In genomic region chr1:39846031-39846550, GRCm38 (mm10) we compare ENCODE assay signal across 21 mouse cellular contexts. TPM values are rescaled to one million over a fixed set of nuclear protein-coding genes. Genes with fewer than 3 reads are reported as not detected.
DNase-seq lines count a peak whose midpoint lies in the region; ATAC-seq and TF ChIP-seq lines count a peak whose summit lies in the region.
"Had no signal": no experiment of that assay in that cellular context is flagged by ENCODE, and none has a peak within 500 bp of the region (broad histone marks: within the 10 kb centered on the region; RNA-seq: fewer than 3 reads in every experiment).

No protein-coding gene starts in this region.

- no peaks in the 10 kb centered on the region for H3K36me3 ChIP-seq in heart, embryonic 11.5 days (ENCODE audit: control insufficient read depth, insufficient read depth, low read length)
- H3K36me3 ChIP-seq in limb, embryonic 14.5 days (ENCODE audit: control insufficient read depth, insufficient read depth, low read length), result no peaks in the 10 kb centered on the region
- no peaks in the 10 kb centered on the region for H3K36me3 ChIP-seq in limb, embryonic 10.5 days
- no peaks in the 10 kb centered on the region for H3K36me3 ChIP-seq in heart, embryonic 15.5 days
- H3K36me3 ChIP-seq: forebrain, embryonic 10.5 days; intestine, embryonic 15.5 days had no signal

- no peak overlapping the region for H3K27ac ChIP-seq in heart, embryonic 11.5 days (ENCODE audit: low read depth, low read length)
- H3K27ac ChIP-seq in limb, embryonic 14.5 days (replicated peaks; ENCODE audit: low read depth, low read length), result no peak overlapping the region
- H3K27ac ChIP-seq in limb, embryonic 10.5 days, result no peak overlapping the region
- peak overlapping the region; percentile 43; the same call in 1 of the 2 replicates for H3K27ac ChIP-seq in heart, embryonic 15.5 days
- H3K27ac ChIP-seq: forebrain, embryonic 10.5 days; hindbrain, embryonic 14.5 days; intestine, embryonic 15.5 days had no signal

- H3K27me3 ChIP-seq in heart, embryonic 11.5 days (ENCODE audit: control insufficient read depth, insufficient read depth, low read length), result no peaks in the 10 kb centered on the region
- no peaks in the 10 kb centered on the region for H3K27me3 ChIP-seq in limb, embryonic 14.5 days (ENCODE audit: control insufficient read depth, insufficient read depth, low read length)
- H3K27me3 ChIP-seq in limb, embryonic 10.5 days (ENCODE audit: low read depth, poor library complexity, severe bottlenecking), result no peaks in the 10 kb centered on the region
- H3K27me3 ChIP-seq in heart, embryonic 15.5 days, result no peaks in the 10 kb centered on the region
- H3K27me3 ChIP-seq: intestine, embryonic 15.5 days had no signal

- 60% methylated on average over 4 of the region's 4 CpGs for WGBS in heart, embryonic 11.5 days (ENCODE audit: insufficient replicate concordance)
- WGBS in limb, embryonic 14.5 days, result 74% methylated on average over 4 of the region's 4 CpGs
- WGBS in limb, embryonic 10.5 days, result 82% methylated on average over 4 of the region's 4 CpGs
- WGBS in heart, embryonic 15.5 days, result 56% methylated on average over 4 of the region's 4 CpGs

- no peaks in the 10 kb centered on the region for H3K9me3 ChIP-seq in heart, embryonic 11.5 days (replicated peaks; ENCODE audit: control insufficient read depth, low read length)
- no peaks in the 10 kb centered on the region for H3K9me3 ChIP-seq in limb, embryonic 14.5 days (ENCODE audit: control insufficient read depth, low read length)
- H3K9me3 ChIP-seq in limb, embryonic 10.5 days (replicated peaks), result no peaks in the 10 kb centered on the region
- H3K9me3 ChIP-seq in heart, embryonic 15.5 days (replicated peaks), result no peaks in the 10 kb centered on the region
- H3K9me3 ChIP-seq: forebrain, embryonic 10.5 days; intestine, embryonic 15.5 days had no signal

- no peak for ATAC-seq in heart, embryonic 11.5 days (replicated peaks; ENCODE audit: insufficient number of reproducible peaks, low FRiP score, low TSS enrichment)
- 0 out of 2 replicates have a peak, but pooled peaks have one; percentile 26 for ATAC-seq in limb, embryonic 14.5 days (ENCODE audit: low FRiP score, low read depth)
- ATAC-seq in heart, embryonic 15.5 days (replicated peaks; ENCODE audit: insufficient number of reproducible peaks, insufficient read depth, low FRiP score, low read depth), result peak; percentile 31; the same call in 1 of the 2 replicates
- ATAC-seq: intestine, embryonic 15.5 days had no signal

- H3K4me3 ChIP-seq in heart, embryonic 11.5 days (ENCODE audit: low read depth, low read length), result no peak overlapping the region
- H3K4me3 ChIP-seq in limb, embryonic 14.5 days (replicated peaks; ENCODE audit: low read length), result no peak overlapping the region
- no peak overlapping the region for H3K4me3 ChIP-seq in limb, embryonic 10.5 days
- H3K4me3 ChIP-seq in heart, embryonic 15.5 days, result no peak overlapping the region
- H3K4me3 ChIP-seq: forebrain, embryonic 10.5 days; intestine, embryonic 15.5 days had no signal

- peak; percentile 18 to 41 for DNase-seq in heart, adult 18-20 months
- DNase-seq in limb, embryonic 14.5 days (ENCODE audit: low spot score), result no peak
- DNase-seq in limb, embryonic 10.5 days (ENCODE audit: low spot score), result no peak
- peak; percentile 28 for DNase-seq in adipocyte (ENCODE audit: low spot score)
- no peak for DNase-seq in embryo, embryonic 9.5 days (ENCODE audit: extremely low spot score)
- no peak for DNase-seq in layer of hippocampus, postnatal 25 days (ENCODE audit: extremely low spot score in 1 of 2, low spot score in 1 of 2)
- DNase-seq: adrenal gland, adult 8-10 months; cerebellum, adult 11 months; cerebellum, postnatal 25 days; left cerebral cortex, postnatal 4 days had no signal

- no peak for TF ChIP-seq POLR2A in limb, embryonic 14.5 days (IDR thresholded peaks at IDR 0.05; ENCODE audit: borderline replicate concordance, extremely low read depth, insufficient read depth, insufficient read length)

- no peak overlapping the region for H3K4me2 ChIP-seq in heart, embryonic 11.5 days
- no peak overlapping the region for H3K4me2 ChIP-seq in limb, embryonic 14.5 days (replicated peaks; ENCODE audit: low read depth, low read length, severe bottlenecking)
- no peak overlapping the region for H3K4me2 ChIP-seq in heart, embryonic 15.5 days
- H3K4me2 ChIP-seq: hindbrain, embryonic 14.5 days; intestine, embryonic 15.5 days had no signal

- H3K9ac ChIP-seq in heart, embryonic 11.5 days (ENCODE audit: low read depth, low read length), result no peak overlapping the region
- H3K9ac ChIP-seq in limb, embryonic 14.5 days (ENCODE audit: low read depth, low read length, severe bottlenecking), result no peak overlapping the region
- H3K9ac ChIP-seq in heart, embryonic 15.5 days, result no peak overlapping the region
- H3K9ac ChIP-seq: hindbrain, embryonic 14.5 days; intestine, embryonic 15.5 days had no signal

- H3K4me1 ChIP-seq in heart, embryonic 11.5 days (ENCODE audit: control insufficient read depth, insufficient read depth, low read length), result peaks cover under 1% of the 10 kb centered on the region; the same call in 1 of the 2 replicates
- no peaks in the 10 kb centered on the region for H3K4me1 ChIP-seq in limb, embryonic 14.5 days (ENCODE audit: control insufficient read depth, insufficient read depth, low read length)
- no peaks in the 10 kb centered on the region for H3K4me1 ChIP-seq in limb, embryonic 10.5 days
- H3K4me1 ChIP-seq in heart, embryonic 15.5 days (replicated peaks), result peaks cover 10% of the 10 kb centered on the region
- H3K4me1 ChIP-seq: intestine, embryonic 15.5 days had no signal

RNA-seq across cellular contexts. Expression of gene Gm3646, which starts 41.0 kb away (rescaled TPM):
- 10 to 100 TPM in 1 of 2 experiments, 1 to 10 TPM in 1; 7.6 to 11.1 TPM for total RNA-seq in heart, adult 18-20 months (2021)
- polyA plus RNA-seq in heart, embryonic 11.5 days (2014; fragmentation: Nextera tagmentation; extraction: Ambion mirVana), result 1.1 and 1.3 TPM in 2 replicates
- not detected in 2 replicates for polyA plus RNA-seq in limb, embryonic 14.5 days (2012; rRNA removed)
- polyA plus RNA-seq in limb, embryonic 14.5 days (2014; fragmentation: Nextera tagmentation; extraction: Ambion mirVana), result not detected in 2 replicates
- polyA plus RNA-seq in limb, embryonic 10.5 days (2016; fragmentation: Nextera tagmentation; extraction: Ambion mirVana), result not detected in 2 replicates
- polyA plus RNA-seq in heart, embryonic 15.5 days (2015; fragmentation: Nextera tagmentation; extraction: Ambion mirVana), result 3.5 and 3.6 TPM in 2 replicates
- not detected for total RNA-seq in layer of hippocampus, postnatal 25 days (2021)
- total RNA-seq: adrenal gland, adult 8-10 months; CH12.LX; gastrocnemius, adult 8-10 months; left cerebral cortex, postnatal 4 days; monocyte, adult 5-6 weeks had no signal
- polyA plus RNA-seq: forebrain, embryonic 10.5 days; hindbrain, embryonic 14.5 days; intestine, embryonic 15.5 days; liver, embryonic 16.5 days; neural tube, embryonic 14.5 days; thymus, postnatal 0 days had no signal

RNA-seq across cellular contexts. Expression of gene Map4k4, which starts 54.6 kb away (rescaled TPM):
- total RNA-seq in heart, adult 18-20 months (2021), result 100 to 1,000 TPM; 108 to 109 TPM
- polyA plus RNA-seq in heart, embryonic 11.5 days (2014; fragmentation: Nextera tagmentation; extraction: Ambion mirVana), result 19.4 and 23.7 TPM in 2 replicates
- 221 and 237 TPM in 2 replicates for polyA plus RNA-seq in limb, embryonic 14.5 days (2012; rRNA removed)
- polyA plus RNA-seq in limb, embryonic 14.5 days (2014; fragmentation: Nextera tagmentation; extraction: Ambion mirVana), result 40.4 and 50.4 TPM in 2 replicates
- polyA plus RNA-seq in limb, embryonic 10.5 days (2016; fragmentation: Nextera tagmentation; extraction: Ambion mirVana), result 33.8 and 45.4 TPM in 2 replicates
- polyA plus RNA-seq in heart, embryonic 15.5 days (2015; fragmentation: Nextera tagmentation; extraction: Ambion mirVana), result 22.9 and 24.8 TPM in 2 replicates
- total RNA-seq in layer of hippocampus, postnatal 25 days (2021), result 100 to 1,000 TPM; 154 to 180 TPM

Comparison
In these comparisons a context has a peak if more than half of its experiments do, and no peak if none do; other contexts are left out.
1. DNase-seq: peak in heart, adult 18-20 months (2 of 2) and adipocyte (single experiment); none in limb, embryonic 14.5 days (single experiment), limb, embryonic 10.5 days (single experiment), embryo, embryonic 9.5 days (single experiment) and layer of hippocampus, postnatal 25 days (0 of 2).